Mouse (Mus musculus) erythroblast, embryonic 14.5 days (primary cell): ENCODE data around the gene Tagln2.

Experiments
- GATA1 ChIP-seq: IDR thresholded peaks from 2 replicates; pipeline ENCODE4 v1.6.1; 2012; ENCODE audit warnings: low read length, inconsistent platforms, mixed read lengths
- TAL1 ChIP-seq: IDR thresholded peaks from 3 replicates; pipeline ENCODE4 v1.6.1; 2012; ENCODE audit warnings: low read length, inconsistent platforms, mixed read lengths

DNA sequence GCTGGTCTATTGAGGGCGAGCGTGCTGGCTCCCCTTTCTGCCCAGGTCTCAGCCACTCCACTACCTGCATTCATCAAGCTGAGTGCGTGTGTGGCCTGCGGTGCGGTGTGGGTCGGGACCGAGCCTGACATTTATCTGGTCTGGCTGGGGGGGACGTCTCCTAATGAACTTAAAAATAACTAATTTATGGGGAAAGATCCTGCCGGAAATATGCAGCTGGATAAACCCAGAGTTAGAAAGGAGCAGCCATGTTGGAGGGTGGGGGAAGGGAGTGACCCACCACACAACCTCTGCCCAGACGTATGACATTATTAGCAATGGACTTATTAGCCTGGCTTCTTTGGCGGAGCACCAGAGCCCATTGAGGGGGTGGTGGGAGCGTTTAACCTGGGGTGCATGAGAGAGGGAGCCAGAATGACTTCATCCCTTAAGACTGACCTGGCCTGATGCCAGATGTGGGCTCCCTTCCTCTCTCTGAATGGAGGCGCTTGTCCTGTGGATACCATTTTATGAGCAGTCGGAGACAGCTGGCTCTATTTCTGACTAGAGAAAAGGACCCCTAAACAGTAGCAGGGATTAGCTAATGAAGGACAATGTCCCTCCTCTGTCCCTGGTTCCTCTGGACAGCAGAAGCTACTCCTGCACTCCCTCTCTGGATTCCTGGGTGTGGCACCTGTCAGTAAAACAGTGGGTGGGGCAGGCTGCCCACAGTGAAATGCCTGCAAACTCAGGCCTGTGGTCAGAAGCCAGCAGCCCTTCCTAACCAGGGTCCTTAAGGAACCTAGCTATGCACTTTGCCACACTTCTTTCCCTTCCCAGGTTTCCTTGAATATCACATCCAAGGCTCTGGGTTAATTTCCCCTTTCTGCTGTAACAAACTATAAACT is 3.5 kb downstream of the Tagln2 start:
- TF ChIP-seq TAL1 (no peak), GATA1 (no peak)
